Mouse (Mus musculus) left cerebral cortex, postnatal 10 days (tissue): Measurements from ENCODE around the gene Tent2. TPM values are rescaled to one million over a fixed set of nuclear protein-coding genes. Genes with fewer than 3 reads are reported as not detected.

ENCODE experiments used
- DNase-seq, 2 experiments: peaks; one replicate each; pipeline ENCODE4 v3.0.0; 2021 to 2022; ENCODE audit warnings: low spot score in 2 of 2, mixed read lengths in 1 of 2; ENCODE audit errors: extremely low spot score in 1 of 2
- intact Hi-C: fragments of 180-260 bp; cut with DNase I; formaldehyde crosslinking; loops from one replicate; pipeline ENCODE4 v1.15.1; 2025
- total RNA-seq, 2 experiments: library from RNA; stranded (reverse); gene quantifications; 2 replicates each; pipeline ENCODE4 v1.2.3; 2021

The Tent2 gene
- total RNA-seq, 2 experiments from 2014 or later: 24.9 to 28.8 TPM

DNA sequence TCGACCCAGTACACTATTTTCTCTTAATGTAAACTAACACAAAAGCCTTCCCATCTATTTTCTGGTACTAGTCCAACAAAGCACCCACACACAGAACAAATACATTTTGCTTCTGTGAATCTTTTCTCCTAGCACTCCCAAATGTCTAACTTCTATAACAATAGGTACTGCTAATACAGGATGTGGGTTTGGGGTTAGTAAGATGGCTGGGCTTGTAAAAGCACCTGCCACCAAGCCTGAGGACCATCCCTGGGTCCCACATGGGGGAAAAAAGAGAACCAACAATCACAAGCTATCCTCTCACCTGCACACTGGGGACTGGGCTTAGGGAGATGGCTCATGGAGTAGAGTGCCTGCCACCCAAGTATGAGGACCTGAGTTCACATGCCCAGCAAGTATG lies 38.9 kb downstream of the Tent2 start:
- DNase-seq: no peak
- intact Hi-C loops: no loop called here

- DNase-seq: peak; percentile 81 to 92
- intact Hi-C loops: no loop called here
Observed at GRCm38 (mm10) chr13:93144336-93145167, 47.6 kb downstream of the Tent2 start, which contains the start of gene Cmya5. Cmya5 (minus strand) TSS chr13:93144724.

- intact Hi-C loops: no loop called here
- DNase-seq: peak in 1 of 2 experiments; percentile 28
Observed at GRCm38 (mm10) chr13:93143819-93144283, 48.3 kb downstream of the Tent2 start.

- intact Hi-C loops: no loop called here
- DNase-seq: no peak
Observed at GRCm38 (mm10) chr13:93141184-93141583, 51.0 kb downstream of the Tent2 start.

GRCm38 (mm10) chr13:93138059-93138458 lies 54.1 kb downstream of the Tent2 start:
- intact Hi-C loops: no loop called here
- DNase-seq: no peak

- intact Hi-C loops: no loop called here
- DNase-seq: no peak
Observed at GRCm38 (mm10) chr13:93137098-93137497, 55.1 kb downstream of the Tent2 start.

- DNase-seq: no peak
- intact Hi-C loops: no loop called here
Observed at GRCm38 (mm10) chr13:93136251-93136650, 55.9 kb downstream of the Tent2 start.

- no peak for DNase-seq
- intact Hi-C loops: no loop called here
Observed at GRCm38 (mm10) chr13:93135501-93135900, 56.7 kb downstream of the Tent2 start.

DNA sequence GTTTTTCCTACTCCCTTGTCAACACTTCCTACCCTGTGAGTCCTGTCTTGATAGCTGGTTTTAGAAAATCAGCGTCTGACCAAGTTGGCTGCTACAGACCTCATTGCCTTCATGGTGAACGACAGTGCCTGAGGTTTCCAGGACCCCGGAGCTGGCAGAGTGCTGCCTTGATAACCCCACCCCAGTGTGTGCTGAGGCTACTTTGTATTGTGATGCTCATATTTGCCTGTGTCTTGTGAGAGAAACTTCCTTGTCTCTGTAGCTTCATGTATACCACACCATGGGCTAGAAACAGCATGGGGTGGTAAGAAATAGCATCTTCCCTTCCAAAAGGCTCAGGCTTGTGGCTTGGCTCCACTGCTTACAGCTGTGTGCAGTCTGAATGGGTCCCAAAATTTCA lies 61.5 kb downstream of the Tent2 start:
- intact Hi-C loops: no loop called here
- no peak for DNase-seq

DNA sequence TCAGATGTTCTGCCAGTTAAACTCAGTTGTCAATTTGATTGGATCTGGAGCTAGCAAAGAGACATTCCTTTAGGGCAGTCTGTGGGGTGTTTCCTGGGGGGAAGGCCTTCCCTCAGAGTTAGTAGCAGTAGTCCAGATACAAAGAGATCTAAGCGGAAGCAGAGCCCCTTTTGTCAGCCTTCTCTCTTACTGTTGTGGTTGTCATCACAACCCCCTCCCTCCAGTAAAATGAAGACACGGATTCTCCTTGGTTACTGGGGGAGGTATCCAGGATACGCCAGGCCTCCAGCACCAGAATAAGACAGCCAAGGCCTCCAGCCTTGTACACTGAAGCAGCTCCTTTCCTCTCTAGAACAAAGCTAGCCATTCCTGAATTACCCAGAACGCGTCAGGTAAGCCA lies 63.2 kb downstream of the Tent2 start:
- intact Hi-C loops: no loop called here
- no peak for DNase-seq

GRCm38 (mm10) chr13:93128111-93128860 lies 63.9 kb downstream of the Tent2 start:
- no peak for DNase-seq
- intact Hi-C loops: no loop called here

DNA sequence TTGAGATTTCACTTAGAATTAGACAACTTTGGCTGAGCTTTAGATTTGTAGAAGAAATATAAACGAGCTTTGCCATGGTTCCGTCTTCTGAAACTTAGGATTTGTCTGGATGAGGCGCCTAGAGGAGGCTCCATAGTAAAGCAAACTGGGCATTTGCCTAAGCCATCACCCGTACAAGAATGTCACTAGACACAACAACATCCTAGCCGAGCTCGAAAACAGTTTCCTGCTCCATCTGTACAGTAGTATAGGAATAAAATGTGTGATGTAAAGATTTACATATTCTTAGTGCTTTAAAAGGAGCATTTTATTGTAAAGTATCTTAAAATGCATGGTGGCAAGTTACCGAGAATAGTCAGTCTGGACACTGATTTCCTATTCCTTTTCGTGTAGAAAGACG lies 69.9 kb downstream of the Tent2 start:
- no peak for DNase-seq
- intact Hi-C loops: no loop called here

GRCm38 (mm10) chr13:93117241-93117640 lies 74.9 kb downstream of the Tent2 start:
- intact Hi-C loops: no loop called here

GRCm38 (mm10) chr13:93102340-93103090 lies 89.7 kb downstream of the Tent2 start:
- no peak for DNase-seq
- intact Hi-C loops: no loop called here

More at GRCm38 (mm10) chr13:93117241-93117640, 74.9 kb downstream of the Tent2 start:
- no peak for DNase-seq

- no peak for DNase-seq
- intact Hi-C loops: loop anchor here (10.0 kb wide), 1 partner anchor 206 kb away; no protein-coding TSS in a partner anchor
Observed at GRCm38 (mm10) chr13:93098596-93098995, 93.6 kb downstream of the Tent2 start.

DNA sequence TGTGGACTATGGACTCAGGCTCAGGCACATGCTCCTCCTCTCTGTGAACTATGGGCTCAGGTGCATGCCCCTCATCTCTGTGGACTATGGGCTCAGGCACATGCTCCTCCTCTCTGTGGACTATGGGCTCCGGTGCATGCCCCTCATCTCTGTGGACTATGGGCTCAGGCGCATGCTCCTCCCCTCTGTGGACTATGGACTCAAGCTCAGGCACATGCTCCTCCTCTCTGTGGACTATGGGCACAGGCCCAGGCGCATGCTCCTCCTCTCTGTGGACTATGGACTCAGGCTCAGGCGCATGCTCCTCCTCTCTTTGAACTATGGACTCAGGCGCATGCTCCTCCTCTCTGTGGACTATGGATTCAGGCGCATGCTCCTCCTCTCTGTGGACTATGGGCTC lies 95.5 kb downstream of the Tent2 start:
- intact Hi-C loops: loop anchor here (10.0 kb wide), 1 partner anchor 208 kb away; no protein-coding TSS in a partner anchor
- DNase-seq: no peak
